Mouse (Mus musculus) heart, embryonic 10.5 days (tissue): ENCODE measurements around the gene BC100530. TPM values are rescaled to one million over a fixed set of nuclear protein-coding genes. Genes with fewer than 3 reads are reported as not detected.
"Not testable (repeated sequence)": the region's sequence is repeated elsewhere in the genome, so short reads cannot be mapped to it uniquely, and the experiment has no call there.

ENCODE experiments used
- DNase-seq: peaks from one replicate; pipeline ENCODE4 v3.0.0-alpha.2; 2017; ENCODE audit warnings: low spot score
- H3K27ac ChIP-seq: fragments of 300-500 bp; sonication (generic); 2 replicates; pipeline ENCODE4 v1.5.1; 2016; ENCODE audit warnings: mild to moderate bottlenecking
- H3K27me3 ChIP-seq: fragments of 300-500 bp; sonication (generic); 2 replicates; pipeline ENCODE4 v1.6.1; 2016; ENCODE audit warnings: mild to moderate bottlenecking; ENCODE audit not compliant: poor library complexity, insufficient read depth, severe bottlenecking
- H3K36me3 ChIP-seq: fragments of 300-500 bp; sonication (generic); 2 replicates; pipeline ENCODE4 v1.6.1; 2016; ENCODE audit warnings: mild to moderate bottlenecking, moderate library complexity
- H3K4me1 ChIP-seq: fragments of 300-500 bp; sonication (generic); 2 replicates; pipeline ENCODE4 v1.6.1; 2016; ENCODE audit warnings: mild to moderate bottlenecking
- H3K4me3 ChIP-seq: fragments of 300-500 bp; sonication (generic); 2 replicates; pipeline ENCODE4 v1.5.1; 2016; ENCODE audit warnings: mild to moderate bottlenecking, moderate library complexity
- H3K9me3 ChIP-seq: fragments of 300-500 bp; sonication (generic); 2 replicates; pipeline ENCODE4 v1.6.1; 2016; ENCODE audit warnings: mild to moderate bottlenecking, moderate library complexity
- WGBS: fragments of 180-500 bp; shearing (Covaris S2); methylation state at CpG from one replicate; pipeline ENCODE4 v1.1.7; 2016; 5-methylcytosine and 5-hydroxymethylcytosine counted together
- polyA plus RNA-seq: library from polyadenylated mRNA; unstranded; fragments of >200 nt; fragmentation: Nextera tagmentation; extraction: Ambion mirVana; gene quantifications from 2 replicates; pipeline ENCODE4 v1.2.1, GENCODE M21; 2016

The BC100530 gene
- polyA plus RNA-seq, result 0.23 and 0.60 TPM in 2 replicates

DNA sequence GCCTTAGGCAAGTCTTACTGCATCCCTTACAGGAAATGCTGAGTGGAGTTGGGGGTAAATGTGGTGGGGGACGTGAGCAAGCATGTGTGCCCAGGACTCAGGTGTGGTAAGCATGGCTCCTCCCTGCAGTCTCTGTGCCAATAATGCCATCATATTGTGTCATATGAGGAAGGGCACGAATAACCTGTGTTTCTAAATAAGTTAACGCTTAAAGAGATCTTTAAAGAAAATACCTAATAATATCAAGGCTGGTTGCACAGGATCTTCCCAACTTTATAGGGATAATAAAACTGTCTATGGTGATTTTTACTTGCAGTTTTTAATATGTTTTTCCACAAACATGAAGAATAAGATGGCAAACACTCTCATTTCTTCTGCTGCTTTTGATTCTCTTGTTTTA is at the start of gene BC100530:
BC100530 (minus strand) TSS at position 101 of the 400 bp plus-strand sequence.
- H3K4me3 ChIP-seq, H3K4me1 ChIP-seq, H3K27ac ChIP-seq, DNase-seq, H3K27me3 ChIP-seq, H3K9me3 ChIP-seq, H3K36me3 ChIP-seq: not testable (repeated sequence)
- 76% methylated on average over 3 of the region's 3 CpGs for WGBS

DNA sequence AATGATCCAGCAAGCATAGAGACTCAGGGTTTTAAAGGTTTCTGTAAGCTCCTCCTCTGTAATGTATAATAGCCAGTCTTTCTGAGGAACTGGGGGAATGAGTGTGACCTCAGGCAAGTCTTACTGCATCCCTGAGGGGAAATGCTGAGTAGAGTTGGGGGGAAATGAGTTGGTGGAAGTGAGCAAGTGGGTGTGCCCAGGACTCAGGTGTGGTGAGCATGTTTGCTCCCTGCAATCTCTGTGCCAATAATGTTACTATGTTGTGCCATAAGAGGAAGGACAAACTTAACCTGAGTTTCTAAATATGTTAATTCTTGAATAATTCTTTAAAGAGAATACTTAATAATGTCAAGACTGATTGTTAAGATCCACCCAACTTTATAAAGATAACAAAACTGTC is 40.8 kb upstream of the BC100530 start, which contains the start of gene Stfa2:
Stfa2 (minus strand) TSS at position 101 of the 400 bp plus-strand sequence.
- no peaks in the 10 kb centered on the region for H3K36me3 ChIP-seq
- no peak within 1 kb of the TSS for H3K4me3 ChIP-seq
- no peaks in the 10 kb centered on the region for H3K4me1 ChIP-seq
- no peak within 1 kb of the TSS for H3K27ac ChIP-seq
- H3K9me3 ChIP-seq, result no peaks in the 10 kb centered on the region
- no peak for DNase-seq
- H3K27me3 ChIP-seq, result no peaks in the 10 kb centered on the region

GRCm38 (mm10) chr16:36389060-36389459 is 21.5 kb upstream of the BC100530 start:
- H3K27me3 ChIP-seq, result no peaks in the 10 kb centered on the region
- 18% methylated on average over 4 of the region's 4 CpGs for WGBS
- no peak overlapping the region for H3K4me3 ChIP-seq
- no peaks in the 10 kb centered on the region for H3K4me1 ChIP-seq
- H3K9me3 ChIP-seq, result no peaks in the 10 kb centered on the region
- H3K27ac ChIP-seq, result no peak overlapping the region
- H3K36me3 ChIP-seq, result no peaks in the 10 kb centered on the region
- no peak for DNase-seq

- 74% methylated on average over 2 of the region's 2 CpGs for WGBS
- no peak for DNase-seq
- Histone ChIP-seq H3K36me3 (no peaks in the 10 kb centered on the region), H3K4me1 (no peaks in the 10 kb centered on the region), H3K9me3 (no peaks in the 10 kb centered on the region), H3K27me3 (no peaks in the 10 kb centered on the region), H3K4me3 (no peak overlapping the region), H3K27ac (no peak overlapping the region)
These were observed 30.4 kb downstream of the BC100530 start for GRCm38 (mm10) chr16:36337171-36337570.

GRCm38 (mm10) chr16:36334232-36334631 is 33.3 kb downstream of the BC100530 start, which contains the start of gene BC117090:
BC117090 (minus strand) TSS chr16:36334332.
- WGBS, result 79% methylated on average over 3 of the region's 3 CpGs
- Histone ChIP-seq H3K4me1 (no peaks in the 10 kb centered on the region), H3K27ac (no peak within 1 kb of the TSS), H3K4me3 (no peak within 1 kb of the TSS), H3K36me3 (no peaks in the 10 kb centered on the region), H3K9me3 (no peaks in the 10 kb centered on the region), H3K27me3 (no peaks in the 10 kb centered on the region)
- DNase-seq, result no peak

GRCm38 (mm10) chr16:36319286-36319685 is 48.3 kb downstream of the BC100530 start:
- H3K4me3 ChIP-seq, result no peak overlapping the region
- no peak overlapping the region for H3K27ac ChIP-seq
- H3K4me1 ChIP-seq, result no peaks in the 10 kb centered on the region
- DNase-seq, result no peak
- H3K36me3 ChIP-seq, result no peaks in the 10 kb centered on the region
- H3K9me3 ChIP-seq, result no peaks in the 10 kb centered on the region
- H3K27me3 ChIP-seq, result no peaks in the 10 kb centered on the region

DNA sequence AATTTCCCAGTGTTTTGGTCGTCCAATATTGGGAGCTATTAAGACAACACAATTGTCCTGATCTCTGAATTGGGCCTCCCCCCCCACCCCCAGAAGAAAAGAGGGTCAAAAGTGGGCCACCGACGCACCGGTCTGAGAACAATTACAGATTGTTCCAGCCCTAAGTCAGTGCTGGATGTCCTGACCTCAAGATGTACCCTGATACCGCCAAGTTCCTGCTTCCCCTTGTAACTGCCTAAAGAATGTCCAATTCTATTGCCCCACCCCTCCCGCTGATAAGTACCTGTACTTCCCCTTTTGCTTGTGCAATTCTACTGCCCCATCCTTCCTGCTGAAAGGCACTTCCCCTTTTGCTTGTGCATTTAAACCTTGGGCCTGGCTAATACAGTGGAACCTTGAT is 51.4 kb downstream of the BC100530 start:
- H3K4me3 ChIP-seq, H3K27me3 ChIP-seq, DNase-seq, H3K9me3 ChIP-seq, H3K4me1 ChIP-seq, H3K36me3 ChIP-seq, H3K27ac ChIP-seq: not testable (repeated sequence)
- WGBS, result 74% methylated on average over 6 of the region's 6 CpGs

Other genes starting within 250 kb of the BC100530 start
- gene Csta1, start 236.5 kb downstream of the BC100530 start, polyA plus RNA-seq, result not detected in 2 replicates
- gene Stfa2l1, start 210.9 kb downstream of the BC100530 start, polyA plus RNA-seq, result not detected in 2 replicates
- not detected in 2 replicates for gene Gm5483, start 183.5 kb downstream of the BC100530 start, polyA plus RNA-seq
- not detected in 2 replicates for gene Gm5416, start 157.3 kb downstream of the BC100530 start, polyA plus RNA-seq
- not detected in 2 replicates for gene 2010005H15Rik, start 146.3 kb downstream of the BC100530 start, polyA plus RNA-seq
- 0.25 TPM in 1 of 2 replicates, not detected in the other for gene Stfa1, start 90.8 kb downstream of the BC100530 start, polyA plus RNA-seq
- gene BC117090, start 33.4 kb downstream of the BC100530 start, polyA plus RNA-seq, result not detected in 2 replicates
- gene Stfa2, start 40.7 kb upstream of the BC100530 start, polyA plus RNA-seq, result not detected in 2 replicates
- gene Stfa3, start 87.6 kb upstream of the BC100530 start, polyA plus RNA-seq, result not detected in 2 replicates
- gene Casr, start 194.4 kb upstream of the BC100530 start, polyA plus RNA-seq, result 0.28 and 0.38 TPM in 2 replicates